ENCODE assay signal across 8 mouse cellular contexts in the genomic region with DNA sequence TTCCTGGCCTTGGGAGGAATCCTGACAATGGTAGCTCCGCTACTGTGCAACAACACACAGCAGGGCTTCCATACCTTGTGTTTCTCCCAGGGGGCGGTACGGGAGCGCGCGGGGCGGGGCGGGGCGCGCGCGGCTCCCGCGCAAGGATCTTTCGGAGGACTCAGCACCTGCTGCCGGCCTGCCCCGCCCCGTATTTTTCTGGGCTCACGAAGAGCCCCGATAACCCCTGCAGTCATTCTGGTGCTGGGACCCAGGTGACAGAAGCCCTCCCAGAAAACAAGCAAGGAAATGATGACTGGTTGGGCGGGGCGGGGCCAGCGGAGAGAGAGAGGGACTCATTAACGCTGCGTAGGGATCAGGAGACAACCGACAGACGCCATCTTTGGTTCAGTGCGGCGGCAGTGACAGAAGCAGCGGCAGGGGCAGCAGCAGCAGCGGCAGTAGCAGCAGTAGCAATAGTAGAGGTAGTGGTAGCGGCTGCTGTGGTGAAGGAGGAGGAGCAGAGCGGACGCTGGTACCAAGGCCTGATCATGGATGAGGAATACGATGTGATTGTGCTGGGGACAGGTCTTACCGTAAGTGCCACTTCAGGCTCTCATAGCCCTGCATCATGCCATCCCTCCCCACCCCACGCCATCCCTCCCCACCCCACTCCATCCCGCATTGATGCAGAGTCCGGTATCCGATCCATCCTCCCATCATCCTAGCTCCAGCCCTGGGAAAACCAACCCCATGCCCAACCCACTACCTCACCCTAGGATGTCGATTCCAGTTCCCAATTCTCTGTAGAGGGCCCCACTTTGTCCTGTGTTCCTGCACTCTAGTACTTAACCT. TPM values are rescaled to one million over a fixed set of nuclear protein-coding genes. Genes with fewer than 3 reads are reported as not detected.
DNase-seq lines count a peak whose midpoint lies in the region; ATAC-seq and TF ChIP-seq lines count a peak whose summit lies in the region.

Gene Gdi1, plus strand, starts transcription at position 132 of the 834 bp plus-strand sequence.

- peak; percentile 63 for ATAC-seq in G1E (ENCODE audit: extremely low read depth, insufficient number of reproducible peaks, low FRiP score, poor library complexity, severe bottlenecking)
- peak; percentile 91 for ATAC-seq in forebrain, postnatal 0 days
- ATAC-seq in lung, embryonic 15.5 days (ENCODE audit: borderline replicate concordance, extremely low read depth, low FRiP score, low TSS enrichment) = peak; percentile 85

- peak within 1 kb of the TSS; percentile 56 for H3K4me2 ChIP-seq in forebrain, postnatal 0 days (ENCODE audit: low read depth)
- peak within 1 kb of the TSS; percentile 57 for H3K4me2 ChIP-seq in lung, embryonic 15.5 days

- peak; percentile 85 for TF ChIP-seq POLR2A in thymus, adult 2 months (IDR thresholded peaks at IDR 0.05; ENCODE audit: control insufficient read depth, extremely low read depth, insufficient read depth, low read length, poor library complexity)

- peak; percentile 41 for DNase-seq in G1E (ENCODE audit: low spot score)
- peak; percentile 59 to 77 for DNase-seq in cerebellum, adult 18-20 months
- peak; percentile 91 for DNase-seq in forebrain, postnatal 0 days
- DNase-seq in heart, postnatal 36 days = peak; percentile 75 to 84
- peak; percentile 54 to 62 for DNase-seq in layer of hippocampus, adult 8-10 months (ENCODE audit: low spot score in 2 of 2)
- DNase-seq in ovary, adult 18-20 months (ENCODE audit: low spot score) = peak; percentile 35
- peak; percentile 72 for DNase-seq in thymus, adult 2 months

- H3K27me3 ChIP-seq in G1E (ENCODE audit: insufficient read depth, low read length) = no peaks in the 10 kb centered on the region
- no peaks in the 10 kb centered on the region for H3K27me3 ChIP-seq in forebrain, postnatal 0 days (ENCODE audit: insufficient read depth, low read length)
- H3K27me3 ChIP-seq in lung, embryonic 15.5 days = no peaks in the 10 kb centered on the region
- H3K27me3 ChIP-seq in thymus, adult 2 months (ENCODE audit: control insufficient read depth, insufficient read depth, low read length) = no peaks in the 10 kb centered on the region

- peak within 1 kb of the TSS; percentile 71 for H3K9ac ChIP-seq in forebrain, postnatal 0 days
- H3K9ac ChIP-seq in lung, embryonic 15.5 days = peak within 1 kb of the TSS; percentile 63

- peak within 1 kb of the TSS; percentile 76 for H3K4me3 ChIP-seq in G1E (ENCODE audit: low read depth, low read length)
- peak within 1 kb of the TSS; percentile 54 for H3K4me3 ChIP-seq in forebrain, postnatal 0 days (ENCODE audit: low read depth, low read length)
- H3K4me3 ChIP-seq in lung, embryonic 15.5 days = peak within 1 kb of the TSS; percentile 60
- H3K4me3 ChIP-seq in thymus, adult 2 months (ENCODE audit: control insufficient read depth, insufficient read depth, low read length) = peak within 1 kb of the TSS; percentile 84

- intact Hi-C loops in heart, postnatal 36 days (cut with DNase I) = no loop called here

- H3K4me1 ChIP-seq in G1E (ENCODE audit: insufficient read depth, low read depth, low read length) = peaks cover 34% of the 10 kb centered on the region
- H3K4me1 ChIP-seq in forebrain, postnatal 0 days (ENCODE audit: insufficient read depth) = peaks cover 9% of the 10 kb centered on the region; the same call in 1 of the 2 replicates
- no peaks in the 10 kb centered on the region; the same call in 1 of the 2 replicates for H3K4me1 ChIP-seq in lung, embryonic 15.5 days
- H3K4me1 ChIP-seq in thymus, adult 2 months (replicated peaks; ENCODE audit: control insufficient read depth, insufficient read depth, low read length) = peaks cover 10% of the 10 kb centered on the region

- WGBS in forebrain, postnatal 0 days = 25% methylated on average over 41 of the region's 41 CpGs
- WGBS in lung, embryonic 15.5 days = 13% methylated on average over 39 of the region's 41 CpGs
- WGBS in thymus, adult 2 months = under 1% methylated on average over 37 of the region's 41 CpGs

- H3K9me3 ChIP-seq in G1E (replicated peaks) = no peaks in the 10 kb centered on the region
- H3K9me3 ChIP-seq in forebrain, postnatal 0 days (ENCODE audit: low read length) = no peaks in the 10 kb centered on the region
- no peaks in the 10 kb centered on the region for H3K9me3 ChIP-seq in lung, embryonic 15.5 days

- H3K27ac ChIP-seq in forebrain, postnatal 0 days (ENCODE audit: low read depth, low read length) = peak within 1 kb of the TSS; percentile 97
- peak within 1 kb of the TSS; percentile 90 for H3K27ac ChIP-seq in lung, embryonic 15.5 days
- peak within 1 kb of the TSS; percentile 91 for H3K27ac ChIP-seq in thymus, adult 2 months (ENCODE audit: control insufficient read depth, insufficient read depth, low read length)

- H3K36me3 ChIP-seq in G1E (replicated peaks) = peaks cover 85% of the 10 kb centered on the region
- peaks cover 26% of the 10 kb centered on the region for H3K36me3 ChIP-seq in forebrain, postnatal 0 days (ENCODE audit: insufficient read depth)
- peaks cover 45% of the 10 kb centered on the region for H3K36me3 ChIP-seq in lung, embryonic 15.5 days
- H3K36me3 ChIP-seq in thymus, adult 2 months (ENCODE audit: control insufficient read depth, insufficient read depth, low read length) = peaks cover 11% of the 10 kb centered on the region; the same call in 1 of the 2 replicates

- no peak for TF ChIP-seq CTCF in G1E (IDR thresholded peaks at IDR 0.05; ENCODE audit: low read depth, low read length)
- peak; percentile 40 for TF ChIP-seq CTCF in forebrain, postnatal 0 days (IDR thresholded peaks at IDR 0.05; ENCODE audit: low read depth)
- 0 out of 2 replicates have a peak, but pooled peaks have one; percentile 11 for TF ChIP-seq CTCF in thymus, adult 2 months (IDR thresholded peaks at IDR 0.05; ENCODE audit: borderline replicate concordance, control insufficient read depth, extremely low read depth, insufficient read depth, low read length, poor library complexity)

RNA-seq across cellular contexts. Expression of gene Gdi1, which starts in this region (rescaled TPM):
- 239 and 405 TPM in 2 replicates for total RNA-seq in G1E (2014; fragmentation: Nextera tagmentation)
- 27.7 and 30.6 TPM in 2 replicates for total RNA-seq in G1E (2017)
- 31.8 and 35.0 TPM in 2 replicates for polyA plus RNA-seq in G1E (2012)
- total RNA-seq in forebrain, postnatal 0 days (2014; rRNA removed) = 457 and 498 TPM in 2 replicates
- 761 and 979 TPM in 2 replicates for polyA plus RNA-seq in forebrain, postnatal 0 days (2015; fragmentation: Nextera tagmentation; extraction: Ambion mirVana)
- 10 to 100 TPM; 76.7 to 82.5 TPM for total RNA-seq in heart, postnatal 36 days (2021)
- 100 to 1,000 TPM; 637 to 728 (median 671) TPM for total RNA-seq in layer of hippocampus, adult 8-10 months (2022)
- 154 and 193 TPM in 2 replicates for polyA plus RNA-seq in lung, embryonic 15.5 days (2015; fragmentation: Nextera tagmentation; extraction: Ambion mirVana)
- 370 and 445 TPM in 2 replicates for polyA plus RNA-seq in thymus, adult 2 months (2012; rRNA removed)

Comparison
In these comparisons a context has a peak if more than half of its experiments do, and no peak if none do; other contexts are left out.
1. Peak in every context shown above with its lines: DNase-seq, ATAC-seq, H3K4me3 ChIP-seq and H3K27ac ChIP-seq.
2. DNase-seq: peak in every context shown above with its lines; median percentile 91 in forebrain, postnatal 0 days; 80 in heart, postnatal 36 days; 72 in thymus, adult 2 months; 68 in cerebellum, adult 18-20 months; 58 in layer of hippocampus, adult 8-10 months; 41 in G1E; 35 in ovary, adult 18-20 months.